Mouse (Mus musculus): ENCODE measurements around the gene Samhd1.

Gene Samhd1

DNA sequence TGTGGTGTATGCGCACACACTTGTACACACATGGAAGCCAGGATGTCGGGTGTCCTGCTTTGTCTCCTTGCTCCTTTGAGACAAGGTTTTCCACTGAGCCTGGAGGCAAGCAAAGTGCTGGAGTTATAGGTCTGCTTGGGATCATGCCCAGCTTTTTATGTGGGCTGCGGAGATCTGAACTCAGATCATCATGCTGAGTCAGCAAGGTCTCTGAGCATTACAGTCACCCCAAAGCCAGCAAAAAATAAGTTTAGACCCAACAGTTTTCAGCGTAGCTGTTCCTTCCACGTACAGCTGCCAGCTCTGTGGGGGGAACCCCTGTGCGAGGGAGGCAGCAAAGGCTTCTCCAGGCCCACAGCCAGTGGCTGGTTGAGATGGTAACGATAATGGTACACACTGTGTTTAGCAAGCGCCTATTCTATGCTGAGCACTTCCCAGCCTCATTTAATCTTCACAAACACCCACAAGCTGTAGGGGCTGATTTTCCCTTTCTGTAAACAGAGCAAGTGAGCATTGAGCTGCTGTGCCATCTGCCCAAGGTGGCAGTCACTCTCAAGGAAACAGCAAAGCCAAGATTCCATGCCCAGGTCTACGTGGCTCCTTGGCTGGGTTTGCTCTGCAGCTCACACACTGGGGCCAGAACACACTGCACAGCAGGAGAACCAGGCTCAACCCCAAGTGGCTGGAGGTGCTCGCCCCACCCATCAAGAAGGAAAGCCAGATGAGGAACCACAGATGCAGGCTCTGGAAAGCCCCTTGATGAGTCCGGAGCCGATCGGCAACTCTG lies 86.5 kb downstream of the Samhd1 start:
- peak; percentile 83 for DNase-seq

All from right cerebral cortex, postnatal 25 days (tissue).